Mouse (Mus musculus) bone marrow macrophage, adult 2 months (primary cell): ENCODE measurements around the gene Mnt.

Source experiments
- CTCF ChIP-seq: IDR thresholded peaks from 2 replicates; pipeline ENCODE4 v1.5.1; 2012; ENCODE audit warnings: low read depth, mild to moderate bottlenecking, low read length, moderate library complexity
- POLR2A ChIP-seq: IDR thresholded peaks from 2 replicates; pipeline ENCODE4 v1.6.1; 2012; ENCODE audit warnings: mild to moderate bottlenecking, low read depth, low read length, borderline replicate concordance

DNA sequence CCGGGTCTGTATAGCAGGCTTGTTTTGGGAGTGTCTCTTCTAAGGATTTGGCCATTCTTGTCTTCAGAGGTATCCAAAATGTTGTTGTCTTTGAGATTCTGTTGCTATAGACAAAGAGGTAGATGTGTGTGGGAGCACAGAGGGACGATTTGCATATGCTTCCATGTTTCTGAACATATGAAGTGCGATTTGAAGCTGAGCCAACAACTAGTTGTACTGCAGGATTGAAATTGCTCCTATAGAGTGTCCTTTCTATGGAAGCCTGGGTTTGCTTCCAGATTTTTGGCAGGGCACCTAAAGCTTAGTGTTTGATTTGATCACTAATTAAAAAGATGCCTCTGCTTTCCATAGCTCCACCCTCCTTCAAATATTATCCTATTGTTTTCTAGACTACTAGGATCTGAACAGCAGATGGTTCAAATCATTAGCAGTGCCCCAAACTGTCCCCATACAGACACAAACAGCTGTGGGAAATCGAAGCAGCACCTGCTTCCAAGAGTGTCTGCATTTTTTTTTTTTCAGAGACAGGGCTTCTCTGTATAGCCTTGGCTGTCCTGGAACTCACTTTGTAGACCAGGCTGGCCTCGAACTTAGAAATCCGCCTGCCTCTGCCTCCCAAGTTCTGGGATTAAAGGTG lies 23.4 kb upstream of the Mnt start:
- TF ChIP-seq POLR2A (no peak), CTCF (no peak)
